Comparison of ENCODE assay signal across 9 mouse cellular contexts in the genomic region with DNA sequence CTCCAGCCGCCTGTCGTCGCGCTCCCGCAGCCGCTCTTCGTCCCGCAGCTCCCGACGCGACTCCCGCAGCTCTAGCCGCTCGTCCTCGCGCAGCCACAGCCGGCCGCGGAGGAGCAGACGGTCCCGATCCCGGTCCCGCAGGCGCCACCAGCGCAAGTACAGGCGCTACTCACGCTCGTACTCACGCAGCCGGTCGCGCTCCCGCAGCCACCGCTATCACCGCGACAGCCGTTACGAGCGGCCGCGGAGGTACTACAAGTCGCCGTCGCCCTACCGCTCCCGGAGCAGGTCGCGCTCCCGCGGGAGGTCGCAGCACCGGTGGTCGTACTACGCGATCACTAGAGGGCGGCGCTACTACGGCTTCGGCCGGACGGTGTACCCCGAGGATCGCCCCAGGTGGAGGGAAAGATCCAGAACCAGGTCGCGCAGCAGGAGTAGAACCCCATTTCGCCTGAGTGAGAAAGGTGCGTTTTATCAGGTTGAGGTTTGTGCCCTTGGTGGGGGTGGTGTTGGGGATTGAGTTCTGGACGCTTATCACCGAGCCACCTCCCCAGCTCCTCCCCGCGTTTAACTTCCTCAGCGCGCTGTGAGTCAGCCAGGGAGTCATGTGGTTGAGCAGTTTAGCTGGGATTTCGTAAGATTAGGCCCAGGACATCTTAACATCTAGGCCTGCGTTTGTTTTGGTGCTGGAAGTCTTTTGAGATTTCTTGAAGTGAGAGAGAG. TPM values are rescaled to one million over a fixed set of nuclear protein-coding genes. Genes with fewer than 3 reads are reported as not detected.
DNase-seq lines count a peak whose midpoint lies in the region; ATAC-seq and TF ChIP-seq lines count a peak whose summit lies in the region.
"Had no signal": no experiment of that assay in that cellular context is flagged by ENCODE, and none has a peak within 500 bp of the region (broad histone marks: within the 10 kb centered on the region; RNA-seq: fewer than 3 reads in every experiment).

No protein-coding gene starts in this region.

- H3K4me1 ChIP-seq in ES-E14 (ENCODE audit: control insufficient read depth in 2 of 2, insufficient read depth in 2 of 2, low read length in 2 of 2, poor library complexity in 1 of 2), result peaks cover 2 to 5% of the 10 kb centered on the region in 2 experiments; a peak in 2 of 4 replicates
- peaks cover 29% of the 10 kb centered on the region for H3K4me1 ChIP-seq in bone marrow macrophage, adult 2 months (ENCODE audit: control insufficient read depth, insufficient read depth, low read length)
- peaks cover 16% of the 10 kb centered on the region for H3K4me1 ChIP-seq in heart, embryonic 16.5 days (ENCODE audit: control insufficient read depth, insufficient read depth, low read length)

- under 1% methylated on average over 75 of the region's 75 CpGs for WGBS in heart, embryonic 16.5 days

- peaks cover 25% of the 10 kb centered on the region for H3K36me3 ChIP-seq in ES-E14 (ENCODE audit: control insufficient read depth, insufficient read depth, low read length, poor library complexity, severe bottlenecking)
- H3K36me3 ChIP-seq in heart, embryonic 16.5 days (ENCODE audit: control insufficient read depth, insufficient read depth), result peaks cover 30% of the 10 kb centered on the region

- ATAC-seq in heart, embryonic 16.5 days (replicated peaks; ENCODE audit: extremely low read depth, insufficient read depth, low FRiP score), result peak; percentile 24
- ATAC-seq in megakaryocyte, adult 5-6 weeks (ENCODE audit: poor library complexity, severe bottlenecking), result peak; percentile 55

- H3K9ac ChIP-seq in ES-E14 (ENCODE audit: insufficient read depth, low read depth, low read length, poor library complexity, severe bottlenecking), result peak overlapping the region; percentile 98
- peak overlapping the region; percentile 97 for H3K9ac ChIP-seq in heart, embryonic 16.5 days (ENCODE audit: low read length)

- no peaks in the 10 kb centered on the region for H3K27me3 ChIP-seq in heart, embryonic 16.5 days (ENCODE audit: control insufficient read depth, insufficient read depth, low read length)

- TF ChIP-seq CTCF in bone marrow macrophage, adult 2 months (IDR thresholded peaks at IDR 0.05; ENCODE audit: low read depth, low read length), result no peak

- H3K9me3 ChIP-seq in ES-E14 (ENCODE audit: control insufficient read depth, insufficient read depth, low read depth, low read length), result no peaks in the 10 kb centered on the region
- no peaks in the 10 kb centered on the region for H3K9me3 ChIP-seq in heart, embryonic 16.5 days (replicated peaks; ENCODE audit: control insufficient read depth, low read length)

- H3K27ac ChIP-seq in ES-E14 (ENCODE audit: insufficient read depth, low read depth, low read length, poor library complexity, severe bottlenecking), result peak overlapping the region; percentile 98
- H3K27ac ChIP-seq in bone marrow macrophage, adult 2 months (ENCODE audit: insufficient read depth, low read depth, low read length), result peak overlapping the region; percentile 96
- H3K27ac ChIP-seq in heart, embryonic 16.5 days (ENCODE audit: low read length), result peak overlapping the region; percentile 96

- TF ChIP-seq POLR2A in bone marrow macrophage, adult 2 months (IDR thresholded peaks at IDR 0.05; ENCODE audit: borderline replicate concordance, low read depth, low read length), result no peak

- no peak for DNase-seq in ES-E14 (ENCODE audit: low read depth, low spot score)
- peak; percentile 76 for DNase-seq in fibroblast of lung, adult 2 months (ENCODE audit: low read depth)
- peak; percentile 60 to 82 for DNase-seq in kidney, postnatal 25 days
- peak; percentile 53 for DNase-seq in retina, postnatal 1 day
- DNase-seq in urinary bladder, postnatal 14 days (ENCODE audit: low spot score), result peak; percentile 85

- H3K4me2 ChIP-seq in heart, embryonic 16.5 days (ENCODE audit: low read depth, low read length), result peak overlapping the region; percentile 88

- peak overlapping the region; percentile 72 to 95 for H3K4me3 ChIP-seq in ES-E14 (ENCODE audit: insufficient read depth in 1 of 2, low read depth in 1 of 2, low read length in 2 of 2, poor library complexity in 1 of 2, severe bottlenecking in 1 of 2)
- peak overlapping the region; percentile 95 for H3K4me3 ChIP-seq in bone marrow macrophage, adult 2 months (ENCODE audit: insufficient read depth, low read length)
- H3K4me3 ChIP-seq in heart, embryonic 16.5 days (ENCODE audit: low read length), result peak overlapping the region; percentile 82

- in situ Hi-C loops in ES-E14 (cut with MboI; ENCODE audit: low sequenced_read_pairs in 2 of 2, unreplicated experiment in 2 of 2), result no loop called here

TF ChIP-seq in ES-E14, 5 proteins besides CTCF, POLR2A, EP300 and RAD21:
- TF ChIP-seq ZNF384 (IDR thresholded peaks at IDR 0.05; ENCODE audit: low read depth, low read length) (no peak), ZC3H11A (IDR thresholded peaks at IDR 0.05; ENCODE audit: borderline replicate concordance, low read depth, low read length) (no peak), CHD2 (IDR thresholded peaks at IDR 0.05; ENCODE audit: low read depth, low read length) (peak; percentile 14; the same call in 1 of the 2 replicates), MAFK (IDR thresholded peaks at IDR 0.05; ENCODE audit: insufficient read depth, low read depth, low read length) (no peak), HCFC1 (IDR thresholded peaks at IDR 0.05; ENCODE audit: borderline replicate concordance, insufficient read depth, low read length) (no peak)

RNA-seq across cellular contexts. Expression of gene Rsrp1, which starts 0.8 kb away (rescaled TPM):
- total RNA-seq in ES-E14 (2012; rRNA removed), result 93.9 and 130 TPM in 2 replicates
- 1,131 and 1,373 TPM in 2 replicates for polyA plus RNA-seq in bone marrow macrophage, adult 2 months (2012; ENCODE audit: insufficient read depth, insufficient read length, missing spikeins)
- 399 and 472 TPM in 2 replicates for polyA plus RNA-seq in heart, embryonic 16.5 days (2015; fragmentation: Nextera tagmentation; extraction: Ambion mirVana)
- total RNA-seq in megakaryocyte, adult 5-6 weeks (2015), result 680 and 693 TPM in 2 replicates
- 257 and 330 TPM in 2 replicates for total RNA-seq in megakaryocyte, adult 5-6 weeks (2017)

RNA-seq across cellular contexts. Expression of gene Syf2, which starts 6.5 kb away (rescaled TPM):
- total RNA-seq in ES-E14 (2012; rRNA removed), result 68.3 and 76.6 TPM in 2 replicates
- 97.3 and 97.6 TPM in 2 replicates for polyA plus RNA-seq in bone marrow macrophage, adult 2 months (2012; ENCODE audit: insufficient read depth, insufficient read length, missing spikeins)
- polyA plus RNA-seq in heart, embryonic 16.5 days (2015; fragmentation: Nextera tagmentation; extraction: Ambion mirVana), result 49.1 and 78.9 TPM in 2 replicates
- 81.7 and 89.6 TPM in 2 replicates for total RNA-seq in megakaryocyte, adult 5-6 weeks (2015)
- total RNA-seq in megakaryocyte, adult 5-6 weeks (2017), result 286 and 343 TPM in 2 replicates

RNA-seq across cellular contexts. Expression of gene Tmem50a, which starts 9.4 kb away (rescaled TPM):
- 118 and 183 TPM in 2 replicates for total RNA-seq in ES-E14 (2012; rRNA removed)
- 392 and 428 TPM in 2 replicates for polyA plus RNA-seq in bone marrow macrophage, adult 2 months (2012; ENCODE audit: insufficient read depth, insufficient read length, missing spikeins)
- 143 and 150 TPM in 2 replicates for polyA plus RNA-seq in heart, embryonic 16.5 days (2015; fragmentation: Nextera tagmentation; extraction: Ambion mirVana)
- total RNA-seq in megakaryocyte, adult 5-6 weeks (2015), result 292 and 323 TPM in 2 replicates
- total RNA-seq in megakaryocyte, adult 5-6 weeks (2017), result 338 and 378 TPM in 2 replicates

RNA-seq across cellular contexts. Expression of gene Rhd, which starts 59.8 kb away (rescaled TPM):
- total RNA-seq in ES-E14 (2012; rRNA removed), result 12.4 and 21.0 TPM in 2 replicates
- polyA plus RNA-seq in bone marrow macrophage, adult 2 months (2012; ENCODE audit: insufficient read depth, insufficient read length, missing spikeins), result not detected in 2 replicates
- polyA plus RNA-seq in heart, embryonic 16.5 days (2015; fragmentation: Nextera tagmentation; extraction: Ambion mirVana), result 4.3 and 4.5 TPM in 2 replicates
- 2.9 and 6.6 TPM in 2 replicates for total RNA-seq in megakaryocyte, adult 5-6 weeks (2015)
- 4.0 and 14.8 TPM in 2 replicates for total RNA-seq in megakaryocyte, adult 5-6 weeks (2017)
- total RNA-seq: left cerebral cortex, postnatal 25 days had no signal
